Mouse (Mus musculus) bone marrow, adult 2 months (tissue): ENCODE measurements around the gene Fabp2. TPM values are rescaled to one million over a fixed set of nuclear protein-coding genes. Genes with fewer than 3 reads are reported as not detected.

ENCODE experiments used
- H3K27ac ChIP-seq: fragments of 200-500 bp; 2 replicates; pipeline ENCODE4 v1.5.1; 2012; ENCODE audit warnings: low read depth, mild to moderate bottlenecking, control low read depth, inconsistent platforms, low read length; ENCODE audit not compliant: control insufficient read depth, poor library complexity, insufficient read depth
- H3K4me1 ChIP-seq: fragments of 200-500 bp; 2 replicates; pipeline ENCODE4 v1.6.1; 2011; ENCODE audit warnings: low read length; ENCODE audit not compliant: control insufficient read depth, insufficient read depth
- H3K4me3 ChIP-seq: fragments of 200-500 bp; replicated peaks from 2 replicates; pipeline ENCODE3; 2011; ENCODE audit warnings: mild to moderate bottlenecking, low read depth, low read length, control low read depth; ENCODE audit not compliant: control insufficient read depth
- CTCF ChIP-seq: fragments of 200-500 bp; IDR thresholded peaks from 2 replicates; pipeline ENCODE4 v1.5.1; 2011; ENCODE audit warnings: low read length, control low read depth; ENCODE audit not compliant: control insufficient read depth, insufficient read depth
- POLR2A ChIP-seq: fragments of 200-500 bp; IDR thresholded peaks from 2 replicates; pipeline ENCODE4 v1.6.1; 2011; ENCODE audit warnings: low read depth, mild to moderate bottlenecking, control low read depth, low read length, borderline replicate concordance; ENCODE audit not compliant: control insufficient read depth
- WGBS: fragments of 180-500 bp; shearing (Covaris S2); methylation state at CpG from one replicate; pipeline ENCODE4 v1.1.7; 2018; 5-methylcytosine and 5-hydroxymethylcytosine counted together
- polyA plus RNA-seq: library from polyadenylated mRNA; stranded (reverse); fragments of >200 nt; gene quantifications from 2 replicates; pipeline ENCODE4 v1.2.4, GENCODE M21; 2011; ENCODE audit warnings: low replicate concordance; ENCODE audit not compliant: missing spikeins, insufficient read depth, insufficient read length

The Fabp2 gene
- not detected in 2 replicates for polyA plus RNA-seq

- 87% methylated on average over 3 of the region's 3 CpGs for WGBS
- no peaks in the 10 kb centered on the region for H3K4me1 ChIP-seq
- H3K27ac ChIP-seq, result no peak within 1 kb of the TSS
- H3K4me3 ChIP-seq, result no peak within 1 kb of the TSS
- TF ChIP-seq CTCF, result no peak
- no peak for TF ChIP-seq POLR2A
Measured at GRCm38 (mm10) chr3:122894772-122895171, at the start of gene Fabp2. TSS of gene Fabp2 (plus strand) at chr3:122895072.

GRCm38 (mm10) chr3:122848410-122849034 lies 46.4 kb upstream of the Fabp2 start:
- Histone ChIP-seq H3K27ac (no peak overlapping the region), H3K4me1 (no peaks in the 10 kb centered on the region), H3K4me3 (no peak overlapping the region)
- 54% methylated on average over 5 of the region's 5 CpGs for WGBS
- TF ChIP-seq POLR2A (no peak), CTCF (no peak)

- Histone ChIP-seq H3K27ac (no peak overlapping the region), H3K4me1 (no peaks in the 10 kb centered on the region), H3K4me3 (no peak overlapping the region)
- 86% methylated on average over 11 of the region's 11 CpGs for WGBS
- TF ChIP-seq CTCF, result no peak
- no peak for TF ChIP-seq POLR2A
Measured at GRCm38 (mm10) chr3:122855149-122855548, 39.7 kb upstream of the Fabp2 start.

- Histone ChIP-seq H3K4me3 (no peak overlapping the region), H3K27ac (no peak overlapping the region), H3K4me1 (no peaks in the 10 kb centered on the region)
- no peak for TF ChIP-seq CTCF
- TF ChIP-seq POLR2A, result no peak
- WGBS, result 65% methylated on average over 2 of the region's 2 CpGs
Measured at GRCm38 (mm10) chr3:122859829-122860228, 35.0 kb upstream of the Fabp2 start.

GRCm38 (mm10) chr3:122860573-122861498 lies 34.0 kb upstream of the Fabp2 start:
- Histone ChIP-seq H3K4me3 (no peak overlapping the region), H3K27ac (no peak overlapping the region), H3K4me1 (no peaks in the 10 kb centered on the region)
- 78% methylated on average over 12 of the region's 12 CpGs for WGBS
- no peak for TF ChIP-seq CTCF
- no peak for TF ChIP-seq POLR2A

GRCm38 (mm10) chr3:122865092-122865491 lies 29.8 kb upstream of the Fabp2 start:
- H3K4me3 ChIP-seq, result no peak overlapping the region
- no peak overlapping the region for H3K27ac ChIP-seq
- WGBS, result 79% methylated on average over 4 of the region's 4 CpGs
- TF ChIP-seq CTCF, result no peak
- TF ChIP-seq POLR2A, result no peak
- no peaks in the 10 kb centered on the region for H3K4me1 ChIP-seq

DNA sequence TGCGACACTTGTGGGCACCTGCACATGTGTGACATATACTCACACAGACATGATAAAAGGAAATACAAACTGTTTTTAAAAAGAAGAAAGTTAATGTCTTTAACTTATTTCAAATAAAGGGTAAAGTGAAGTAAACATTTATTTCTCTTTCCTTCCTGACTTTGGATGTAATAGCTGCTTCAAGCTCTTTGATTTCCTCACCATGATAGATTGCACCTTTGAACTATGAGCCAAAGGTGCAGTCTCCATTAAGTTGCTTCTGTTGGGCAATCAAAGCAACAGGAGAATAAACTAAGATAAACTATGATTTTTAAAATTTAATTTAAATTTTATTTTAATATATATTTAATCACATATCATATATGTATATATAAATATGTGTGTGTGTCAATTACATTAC lies 26.6 kb upstream of the Fabp2 start:
- 92% methylated on average over 1 of the region's 1 CpGs for WGBS
- no peak for TF ChIP-seq CTCF
- TF ChIP-seq POLR2A, result no peak
- Histone ChIP-seq H3K4me3 (no peak overlapping the region), H3K27ac (no peak overlapping the region), H3K4me1 (no peaks in the 10 kb centered on the region)

DNA sequence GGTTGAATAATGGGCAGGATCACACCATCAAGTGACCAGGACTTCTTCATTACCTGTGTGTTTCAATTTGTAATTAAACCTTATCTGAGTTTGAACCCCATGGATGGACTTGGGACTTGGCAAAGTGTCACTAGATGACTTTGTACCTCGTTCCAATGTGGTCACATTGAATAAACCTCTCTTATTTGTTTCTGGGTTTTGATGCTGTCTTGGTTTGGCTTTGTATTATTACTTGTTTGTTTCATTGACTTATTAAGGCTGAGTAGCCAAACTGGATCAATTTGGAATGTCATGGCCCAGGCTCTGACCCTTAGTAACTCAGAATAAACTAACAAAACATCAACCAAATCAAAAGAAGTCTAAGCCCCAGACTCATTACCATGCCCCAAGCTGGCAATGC lies 23.3 kb upstream of the Fabp2 start:
- no peak overlapping the region for H3K4me3 ChIP-seq
- 62% methylated on average over 1 of the region's 1 CpGs for WGBS
- TF ChIP-seq CTCF, result no peak
- no peak for TF ChIP-seq POLR2A
- no peaks in the 10 kb centered on the region for H3K4me1 ChIP-seq
- H3K27ac ChIP-seq, result no peak overlapping the region

- 77% methylated on average over 2 of the region's 2 CpGs for WGBS
- Histone ChIP-seq H3K4me1 (no peaks in the 10 kb centered on the region), H3K4me3 (no peak overlapping the region), H3K27ac (no peak overlapping the region)
- no peak for TF ChIP-seq CTCF
- no peak for TF ChIP-seq POLR2A
Measured at GRCm38 (mm10) chr3:122876870-122877269, 18.0 kb upstream of the Fabp2 start.
